Mouse (Mus musculus) heart, embryonic 16.5 days (tissue): Measurements from ENCODE around the gene Il15. TPM values are rescaled to one million over a fixed set of nuclear protein-coding genes. Genes with fewer than 3 reads are reported as not detected.

Experiments used
- ATAC-seq: fragments of 200-750 bp; cut with Nextera tagmentation; replicated peaks from 2 replicates; pipeline ENCODE4 v1.8.0; 2017; ENCODE audit warnings: moderate number of reproducible peaks; ENCODE audit not compliant: insufficient read depth, low FRiP score; ENCODE audit errors: extremely low read depth
- H3K27ac ChIP-seq: fragments of 300-500 bp; sonication (generic); 2 replicates; pipeline ENCODE4 v1.5.1; 2014; ENCODE audit warnings: mild to moderate bottlenecking, low read length, control low read depth, moderate library complexity
- H3K27me3 ChIP-seq: fragments of 300-500 bp; sonication (generic); 2 replicates; pipeline ENCODE4 v1.6.1; 2014; ENCODE audit warnings: low read length, mixed read lengths; ENCODE audit not compliant: control insufficient read depth, insufficient read depth
- H3K36me3 ChIP-seq: fragments of 300-500 bp; sonication (generic); 2 replicates; pipeline ENCODE4 v1.6.1; 2014; ENCODE audit not compliant: control insufficient read depth, insufficient read depth
- H3K4me1 ChIP-seq: fragments of 300-500 bp; sonication (generic); 2 replicates; pipeline ENCODE4 v1.6.1; 2014; ENCODE audit warnings: low read length, mixed read lengths; ENCODE audit not compliant: control insufficient read depth, insufficient read depth
- H3K4me2 ChIP-seq: fragments of 300-500 bp; sonication (generic); 2 replicates; pipeline ENCODE4 v1.6.1; 2014; ENCODE audit warnings: low read depth, mild to moderate bottlenecking, control low read depth, low read length
- H3K4me3 ChIP-seq: fragments of 300-500 bp; sonication (generic); 2 replicates; pipeline ENCODE4 v1.5.1; 2014; ENCODE audit warnings: mild to moderate bottlenecking, control low read depth, low read length
- H3K9ac ChIP-seq: fragments of 300-500 bp; sonication (generic); 2 replicates; pipeline ENCODE4 v1.6.1; 2014; ENCODE audit warnings: low read length, control low read depth
- H3K9me3 ChIP-seq: fragments of 300-500 bp; sonication (generic); replicated peaks from 2 replicates; pipeline ENCODE4 v1.6.1; 2016; ENCODE audit warnings: low read length; ENCODE audit not compliant: control insufficient read depth
- WGBS: fragments of 180-500 bp; shearing (Covaris S2); extraction: QIAGEN DNeasy Blood & Tissue Kit; methylation state at CpG from one replicate; pipeline ENCODE4 v1.1.7; 2014; 5-methylcytosine and 5-hydroxymethylcytosine counted together
- polyA plus RNA-seq: library from polyadenylated mRNA; unstranded; fragments of >200 nt; fragmentation: Nextera tagmentation; extraction: Ambion mirVana; gene quantifications from 2 replicates; pipeline ENCODE4 v1.2.1, GENCODE M21; 2015

Il15 gene
- polyA plus RNA-seq: 13.5 and 15.3 TPM in 2 replicates

DNA sequence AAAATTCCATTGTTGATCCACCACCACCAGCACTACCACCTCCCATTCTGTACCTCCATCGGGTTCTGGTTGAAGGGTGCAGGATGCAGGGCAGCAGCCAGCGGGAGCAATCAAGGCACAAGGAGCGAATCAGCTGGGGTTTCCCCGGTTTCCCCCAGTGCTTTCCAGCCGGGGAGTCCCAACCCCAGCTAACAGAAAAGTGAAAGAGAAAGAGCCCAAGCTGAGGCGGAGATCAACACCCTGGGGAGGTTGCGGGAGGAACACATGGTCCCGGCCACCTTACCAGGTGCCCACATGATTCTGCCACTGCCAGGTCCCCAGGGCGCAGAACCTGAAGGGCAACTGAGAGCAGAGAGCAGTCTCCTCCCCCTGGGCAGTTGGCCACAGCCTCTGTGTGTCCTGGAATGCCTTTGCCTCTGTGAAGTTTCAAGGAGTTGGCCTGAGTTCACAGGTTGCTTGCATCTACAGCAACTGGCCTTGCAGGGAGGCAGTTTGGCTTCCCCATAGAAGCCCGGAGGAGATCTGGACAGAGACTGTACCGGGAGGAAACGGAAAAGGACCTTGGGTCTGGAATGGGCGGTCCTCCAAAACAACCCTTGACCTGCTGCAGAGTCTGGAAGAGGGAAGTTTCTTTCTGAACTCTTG, at the start of gene Il15:
TSS of gene Il15 (minus strand) at position 537 of the 645 bp plus-strand sequence.
- 4% methylated on average over 13 of the region's 13 CpGs for WGBS
- Histone ChIP-seq H3K4me2 (peak within 1 kb of the TSS; percentile 70), H3K36me3 (no peaks in the 10 kb centered on the region), H3K9me3 (no peaks in the 10 kb centered on the region), H3K27me3 (no peaks in the 10 kb centered on the region), H3K4me1 (peaks cover 11% of the 10 kb centered on the region), H3K27ac (peak within 1 kb of the TSS; percentile 87), H3K4me3 (peak within 1 kb of the TSS; percentile 68), H3K9ac (peak within 1 kb of the TSS; percentile 73)
- peak; percentile 73 for ATAC-seq

DNA sequence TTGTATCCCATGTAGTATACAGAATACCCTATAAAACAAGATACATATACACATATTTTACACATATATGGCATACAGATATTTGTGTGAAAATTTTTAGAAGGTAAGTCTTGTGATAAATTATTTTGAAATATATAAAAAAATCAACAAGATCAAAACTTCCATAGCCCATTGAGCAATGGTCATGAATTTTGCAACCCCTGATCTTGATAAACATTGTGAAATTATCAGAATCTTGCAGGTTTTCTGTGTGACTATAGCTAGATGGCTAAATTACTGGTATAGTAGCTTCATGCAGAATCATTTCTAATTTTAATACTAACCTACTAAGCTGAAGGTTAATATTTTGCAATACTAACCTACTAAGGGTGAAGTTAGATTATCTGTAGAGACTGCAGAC, 41.9 kb upstream of the Il15 start:
- no peaks in the 10 kb centered on the region for H3K36me3 ChIP-seq
- no peaks in the 10 kb centered on the region for H3K9me3 ChIP-seq
- no peak overlapping the region for H3K9ac ChIP-seq
- H3K27me3 ChIP-seq: no peaks in the 10 kb centered on the region
- H3K4me1 ChIP-seq: no peaks in the 10 kb centered on the region
- no peak overlapping the region for H3K4me3 ChIP-seq
- H3K4me2 ChIP-seq: no peak overlapping the region
- no peak for ATAC-seq
- no peak overlapping the region for H3K27ac ChIP-seq

DNA sequence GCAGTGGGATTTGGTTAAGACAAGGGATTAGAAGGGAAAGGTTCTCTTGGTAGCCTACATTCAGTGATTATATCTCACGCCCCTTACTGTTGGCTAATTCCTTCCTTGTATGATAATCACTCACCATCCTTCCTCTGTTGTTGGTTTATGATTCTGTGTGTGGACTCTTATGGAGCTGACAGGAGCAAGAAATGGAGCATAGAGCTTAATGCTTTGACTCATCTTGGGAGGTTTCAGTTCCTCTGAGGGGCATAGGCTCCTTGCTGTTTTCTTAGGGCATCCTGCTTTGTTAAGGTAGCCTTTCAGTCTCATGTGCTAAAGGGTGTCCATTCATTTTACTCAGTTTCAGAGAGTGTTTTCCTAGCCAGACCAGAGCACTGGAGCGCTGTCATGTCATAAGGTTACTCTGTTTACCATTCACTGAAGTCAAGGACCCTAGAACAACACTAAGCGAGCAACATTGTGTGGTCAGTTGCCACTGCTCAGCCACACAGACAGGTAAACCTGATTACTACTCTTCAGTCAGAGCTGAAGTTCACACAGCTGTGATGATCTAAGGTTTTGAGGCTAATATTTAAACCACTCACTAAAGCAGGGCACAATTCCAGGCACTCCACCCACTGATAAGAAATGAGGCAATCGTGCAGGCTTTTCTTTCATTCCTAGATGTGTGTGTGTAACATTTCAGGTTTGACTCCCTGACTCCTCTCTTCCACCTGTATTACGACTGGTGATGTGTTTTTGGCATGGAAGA, 13.7 kb upstream of the Il15 start:
- no peaks in the 10 kb centered on the region for H3K27me3 ChIP-seq
- H3K4me2 ChIP-seq: no peak overlapping the region
- no peak for ATAC-seq
- no peaks in the 10 kb centered on the region for H3K4me1 ChIP-seq
- no peaks in the 10 kb centered on the region for H3K36me3 ChIP-seq
- no peaks in the 10 kb centered on the region for H3K9me3 ChIP-seq
- no peak overlapping the region for H3K9ac ChIP-seq
- 57% methylated on average over 5 of the region's 5 CpGs for WGBS
- no peak overlapping the region for H3K4me3 ChIP-seq
- no peak overlapping the region for H3K27ac ChIP-seq

DNA sequence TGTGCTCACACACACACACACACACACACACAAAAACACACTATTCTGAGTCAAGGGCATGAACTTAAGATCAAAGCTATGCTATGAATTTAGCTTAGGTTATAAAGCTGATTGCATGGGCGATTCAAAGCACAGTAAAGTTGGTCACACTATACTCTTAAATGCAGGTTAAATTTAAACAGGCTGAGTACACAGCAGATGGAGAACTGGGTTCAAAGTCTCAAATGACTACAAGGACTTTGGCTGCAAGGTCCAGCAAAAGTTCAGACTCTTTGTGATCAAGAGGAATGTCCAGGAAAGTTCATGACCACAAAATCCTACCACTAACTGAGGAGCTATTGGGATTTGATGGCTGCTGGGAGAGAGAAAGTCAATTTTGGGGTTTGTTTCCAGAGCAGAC, 12.5 kb upstream of the Il15 start:
- Histone ChIP-seq H3K4me2 (no peak overlapping the region), H3K4me3 (no peak overlapping the region), H3K27me3 (no peaks in the 10 kb centered on the region), H3K36me3 (no peaks in the 10 kb centered on the region), H3K4me1 (no peaks in the 10 kb centered on the region), H3K27ac (no peak overlapping the region), H3K9ac (no peak overlapping the region), H3K9me3 (no peaks in the 10 kb centered on the region)
- WGBS: 68% methylated on average over 1 of the region's 1 CpGs
- no peak for ATAC-seq

DNA sequence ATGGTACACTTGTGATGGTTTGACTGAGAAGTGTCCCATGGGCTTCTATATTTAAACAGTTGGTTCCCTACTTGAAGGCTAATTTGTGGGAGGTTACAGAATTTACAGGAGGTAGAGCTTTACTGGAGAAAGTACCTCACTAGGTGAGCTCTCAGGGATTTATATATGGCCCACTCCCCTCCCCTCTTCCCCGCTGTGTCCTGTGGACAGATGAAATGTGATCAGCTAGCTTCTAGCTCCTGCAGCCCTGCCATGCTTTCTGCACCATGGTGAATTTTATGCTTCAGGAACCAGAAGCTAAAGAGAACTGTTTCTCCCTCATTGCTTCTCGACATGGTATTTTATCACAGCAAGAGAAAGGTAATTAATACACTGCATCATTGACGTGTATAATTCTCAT, 7.1 kb upstream of the Il15 start:
- 74% methylated on average over 3 of the region's 3 CpGs for WGBS
- no peaks in the 10 kb centered on the region for H3K27me3 ChIP-seq

DNA sequence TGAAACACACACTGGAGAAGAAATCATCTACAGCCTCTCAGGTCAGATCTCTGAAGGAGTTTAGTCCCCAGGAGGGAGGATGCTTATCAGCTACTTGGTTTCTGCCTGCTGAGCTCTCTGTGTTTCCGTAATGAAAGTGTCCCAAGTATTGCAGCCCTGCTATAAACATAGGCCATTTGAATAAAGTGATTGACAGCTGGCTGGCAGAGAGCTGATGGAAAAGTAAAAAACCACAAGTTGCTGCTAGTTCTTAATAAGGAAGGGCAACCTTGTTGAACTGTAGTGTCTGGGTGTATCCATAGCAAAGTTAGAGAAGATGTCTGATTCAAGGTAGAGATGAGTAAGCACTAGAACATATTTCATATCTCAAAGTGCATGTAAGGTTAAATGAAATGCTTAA, 4.0 kb upstream of the Il15 start:
- no peak overlapping the region for H3K27ac ChIP-seq
- WGBS: 74% methylated on average over 1 of the region's 1 CpGs
- no peaks in the 10 kb centered on the region for H3K36me3 ChIP-seq
- no peaks in the 10 kb centered on the region for H3K9me3 ChIP-seq
- no peaks in the 10 kb centered on the region for H3K4me1 ChIP-seq
- ATAC-seq: no peak
- no peaks in the 10 kb centered on the region for H3K27me3 ChIP-seq
- H3K9ac ChIP-seq: no peak overlapping the region
- H3K4me3 ChIP-seq: no peak overlapping the region
- no peak overlapping the region for H3K4me2 ChIP-seq

More for the DNA sequence above, 7.1 kb upstream of the Il15 start:
- ATAC-seq: no peak
- Histone ChIP-seq H3K9ac (no peak overlapping the region), H3K27ac (no peak overlapping the region), H3K4me1 (no peaks in the 10 kb centered on the region), H3K36me3 (no peaks in the 10 kb centered on the region), H3K4me2 (no peak overlapping the region), H3K9me3 (no peaks in the 10 kb centered on the region), H3K4me3 (no peak overlapping the region)

DNA sequence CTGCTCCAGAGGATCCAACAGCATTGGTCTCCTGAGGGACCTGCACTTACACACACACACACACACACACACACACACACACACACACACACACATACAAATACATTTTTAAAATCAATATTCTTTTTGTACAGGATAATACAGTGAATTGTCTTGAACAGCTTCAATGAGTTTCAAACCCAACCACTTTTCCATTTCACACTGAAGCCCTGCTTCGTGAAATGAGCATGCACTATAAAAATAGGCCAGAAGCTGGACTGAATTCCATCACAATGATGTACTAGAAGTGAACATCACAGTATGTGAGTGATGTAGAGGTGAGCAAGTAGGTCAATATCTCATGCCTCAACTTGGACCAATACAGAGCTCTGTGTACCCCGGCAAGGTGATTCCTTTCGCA, 1.0 kb upstream of the Il15 start:
- ATAC-seq: no peak
- H3K27ac ChIP-seq: no peak overlapping the region
- 85% methylated on average over 3 of the region's 3 CpGs for WGBS
- no peaks in the 10 kb centered on the region for H3K9me3 ChIP-seq
- H3K36me3 ChIP-seq: no peaks in the 10 kb centered on the region
- no peak overlapping the region for H3K4me2 ChIP-seq
- H3K4me1 ChIP-seq: peaks cover 9% of the 10 kb centered on the region
- no peak overlapping the region for H3K9ac ChIP-seq
- no peaks in the 10 kb centered on the region for H3K27me3 ChIP-seq
- no peak overlapping the region for H3K4me3 ChIP-seq

DNA sequence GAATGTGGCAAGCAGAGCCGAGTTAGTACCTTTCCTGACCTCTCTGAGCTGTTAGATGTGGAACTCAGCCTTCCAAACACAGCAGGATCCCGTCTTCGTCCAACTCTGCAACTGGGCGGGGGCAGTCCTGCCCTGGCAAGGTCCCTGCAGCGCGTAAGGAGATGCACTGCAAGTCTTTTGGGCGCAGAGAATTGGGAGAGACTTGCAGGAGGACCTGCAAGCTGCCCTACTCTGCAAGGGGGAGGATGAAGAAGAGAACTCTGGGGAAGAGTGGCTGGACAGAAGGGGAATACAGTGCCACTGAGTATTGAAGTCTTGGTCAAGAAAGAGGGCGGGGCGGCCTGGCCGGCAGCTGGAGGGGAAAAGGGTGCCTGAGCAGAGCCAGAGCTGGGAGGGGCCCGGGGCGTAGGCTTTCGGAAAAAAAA, 749 bp downstream of the Il15 start:
- peak; percentile 70 for ATAC-seq
- Histone ChIP-seq H3K9ac (peak overlapping the region; percentile 73), H3K4me1 (peaks cover 11% of the 10 kb centered on the region), H3K4me3 (peak overlapping the region; percentile 68), H3K9me3 (no peaks in the 10 kb centered on the region), H3K27ac (peak overlapping the region; percentile 87), H3K4me2 (peak overlapping the region; percentile 70), H3K36me3 (no peaks in the 10 kb centered on the region), H3K27me3 (no peaks in the 10 kb centered on the region)
- 0% methylated on average over 13 of the region's 13 CpGs for WGBS

DNA sequence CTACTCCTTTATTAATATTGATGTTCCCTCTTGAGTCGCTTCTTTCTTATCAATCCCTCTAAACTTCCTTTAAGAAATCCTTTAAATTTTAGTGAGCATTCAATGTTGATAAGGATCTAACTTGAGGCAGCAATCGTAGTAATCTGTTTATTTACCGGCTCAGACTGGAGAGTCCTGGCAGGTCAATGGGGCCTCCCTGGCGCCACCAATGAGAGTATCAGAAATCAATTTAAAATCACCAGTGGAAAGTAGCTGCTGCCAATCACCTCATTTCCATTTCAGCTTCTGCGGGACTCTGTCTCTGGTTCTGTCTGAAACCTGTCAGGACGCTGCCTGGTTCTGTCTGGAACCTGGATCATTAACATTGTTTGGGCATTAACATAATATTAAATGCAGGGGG, 1.5 kb downstream of the Il15 start:
- Histone ChIP-seq H3K9ac (peak overlapping the region; percentile 73), H3K27me3 (no peaks in the 10 kb centered on the region), H3K4me3 (peak overlapping the region; percentile 68), H3K4me1 (peaks cover 11% of the 10 kb centered on the region), H3K36me3 (no peaks in the 10 kb centered on the region), H3K4me2 (peak overlapping the region; percentile 70), H3K27ac (peak overlapping the region; percentile 87), H3K9me3 (no peaks in the 10 kb centered on the region)
- ATAC-seq: no peak
- 11% methylated on average over 6 of the region's 6 CpGs for WGBS
